Mouse (Mus musculus) liver, embryonic 15.5 days (tissue): ENCODE measurements around the gene Npsr1. TPM values are rescaled to one million over a fixed set of nuclear protein-coding genes. Genes with fewer than 3 reads are reported as not detected.

ENCODE experiments used
- ATAC-seq: fragments of 200-750 bp; cut with Nextera tagmentation; 2 replicates; pipeline ENCODE4 v1.8.0; 2017; ENCODE audit warnings: moderate number of reproducible peaks, mild to moderate bottlenecking, moderate library complexity; ENCODE audit not compliant: insufficient read depth
- H3K27ac ChIP-seq: fragments of 300-500 bp; sonication (generic); replicated peaks from 2 replicates; pipeline ENCODE4 v1.5.1; 2015; ENCODE audit warnings: mild to moderate bottlenecking, inconsistent platforms
- H3K27me3 ChIP-seq: fragments of 300-500 bp; sonication (generic); 2 replicates; pipeline ENCODE4 v1.6.1; 2015; ENCODE audit warnings: mild to moderate bottlenecking, inconsistent platforms
- H3K36me3 ChIP-seq: fragments of 300-500 bp; sonication (generic); replicated peaks from 2 replicates; pipeline ENCODE4 v1.6.1; 2015; ENCODE audit warnings: moderate library complexity, mild to moderate bottlenecking, inconsistent platforms
- H3K4me1 ChIP-seq: fragments of 300-500 bp; sonication (generic); replicated peaks from 2 replicates; pipeline ENCODE4 v1.6.1; 2015; ENCODE audit warnings: inconsistent platforms
- H3K4me2 ChIP-seq: fragments of 300-500 bp; sonication (generic); 2 replicates; pipeline ENCODE4 v1.6.1; 2015; ENCODE audit warnings: moderate library complexity, mild to moderate bottlenecking, inconsistent platforms
- H3K4me3 ChIP-seq: fragments of 300-500 bp; sonication (generic); replicated peaks from 2 replicates; pipeline ENCODE4 v1.5.1; 2015; ENCODE audit warnings: mild to moderate bottlenecking, inconsistent platforms
- H3K9ac ChIP-seq: fragments of 300-500 bp; sonication (generic); 2 replicates; pipeline ENCODE4 v1.6.1; 2015; ENCODE audit warnings: moderate library complexity, mild to moderate bottlenecking, inconsistent platforms
- H3K9me3 ChIP-seq: fragments of 300-500 bp; sonication (generic); replicated peaks from 2 replicates; pipeline ENCODE4 v1.6.1; 2016; ENCODE audit warnings: inconsistent platforms
- WGBS: fragments of 180-500 bp; shearing (Covaris S2); methylation state at CpG from one replicate; pipeline ENCODE4 v1.1.7; 2015; ENCODE audit warnings: mixed read lengths; ENCODE audit not compliant: insufficient replicate concordance; 5-methylcytosine and 5-hydroxymethylcytosine counted together
- polyA plus RNA-seq: library from polyadenylated mRNA; unstranded; fragments of >200 nt; fragmentation: Nextera tagmentation; extraction: Ambion mirVana; gene quantifications from 2 replicates; pipeline ENCODE4 v1.2.1, GENCODE M21; 2015

The Npsr1 gene
- polyA plus RNA-seq, 1 experiment from 2014 or later = not detected

- no peak overlapping the region for H3K9ac ChIP-seq
- no peak overlapping the region for H3K4me3 ChIP-seq
- H3K4me2 ChIP-seq = no peak overlapping the region
- WGBS = 17% methylated on average over 1 of the region's 1 CpGs
- H3K9me3 ChIP-seq = no peaks in the 10 kb centered on the region
- no peak for ATAC-seq
- no peaks in the 10 kb centered on the region for H3K27me3 ChIP-seq
- no peaks in the 10 kb centered on the region for H3K36me3 ChIP-seq
- H3K27ac ChIP-seq = no peak overlapping the region
- no peaks in the 10 kb centered on the region for H3K4me1 ChIP-seq
These were observed 62.6 kb downstream of the Npsr1 start for GRCm38 (mm10) chr9:24160409-24160808.

- Histone ChIP-seq H3K36me3 (no peaks in the 10 kb centered on the region), H3K4me2 (no peak overlapping the region), H3K9ac (no peak overlapping the region), H3K4me3 (no peak overlapping the region), H3K27ac (no peak overlapping the region), H3K9me3 (no peaks in the 10 kb centered on the region), H3K27me3 (no peaks in the 10 kb centered on the region), H3K4me1 (no peaks in the 10 kb centered on the region)
- 38% methylated on average over 1 of the region's 1 CpGs for WGBS
- no peak for ATAC-seq
These were observed 70.7 kb downstream of the Npsr1 start for GRCm38 (mm10) chr9:24168501-24168900.

GRCm38 (mm10) chr9:24170728-24171127 lies 72.9 kb downstream of the Npsr1 start:
- WGBS = 55% methylated on average over 1 of the region's 1 CpGs
- no peaks in the 10 kb centered on the region for H3K9me3 ChIP-seq
- ATAC-seq = no peak

DNA sequence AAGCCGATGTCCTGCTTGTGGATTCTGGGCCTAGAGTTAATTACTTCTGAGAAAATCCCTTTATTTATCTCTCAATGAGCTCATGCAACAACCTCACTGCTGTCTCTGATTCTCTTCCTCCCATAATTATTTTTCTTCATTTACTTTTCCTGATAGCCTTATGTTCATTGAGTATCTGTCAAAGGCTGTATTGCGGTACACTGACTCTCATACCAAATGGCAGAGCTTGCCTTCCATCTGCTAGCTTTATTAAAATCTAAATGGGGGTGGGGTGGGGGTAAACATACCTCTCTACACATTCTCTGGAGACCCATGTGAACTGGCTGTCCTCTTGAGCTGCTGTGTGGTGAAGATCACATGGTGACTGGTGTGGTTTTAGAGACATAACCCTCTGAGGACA lies 80.9 kb downstream of the Npsr1 start:
- Histone ChIP-seq H3K4me1 (no peaks in the 10 kb centered on the region), H3K9me3 (no peaks in the 10 kb centered on the region), H3K27ac (no peak overlapping the region), H3K36me3 (no peaks in the 10 kb centered on the region), H3K4me2 (no peak overlapping the region), H3K27me3 (no peaks in the 10 kb centered on the region), H3K4me3 (no peak overlapping the region), H3K9ac (no peak overlapping the region)
- WGBS = 68% methylated on average over 2 of the region's 2 CpGs
- ATAC-seq = no peak

More at GRCm38 (mm10) chr9:24170728-24171127, 72.9 kb downstream of the Npsr1 start:
- H3K9ac ChIP-seq = no peak overlapping the region
- H3K4me1 ChIP-seq = no peaks in the 10 kb centered on the region
- no peak overlapping the region for H3K4me2 ChIP-seq
- no peak overlapping the region for H3K27ac ChIP-seq
- no peaks in the 10 kb centered on the region for H3K36me3 ChIP-seq
- no peaks in the 10 kb centered on the region for H3K27me3 ChIP-seq
- H3K4me3 ChIP-seq = no peak overlapping the region

DNA sequence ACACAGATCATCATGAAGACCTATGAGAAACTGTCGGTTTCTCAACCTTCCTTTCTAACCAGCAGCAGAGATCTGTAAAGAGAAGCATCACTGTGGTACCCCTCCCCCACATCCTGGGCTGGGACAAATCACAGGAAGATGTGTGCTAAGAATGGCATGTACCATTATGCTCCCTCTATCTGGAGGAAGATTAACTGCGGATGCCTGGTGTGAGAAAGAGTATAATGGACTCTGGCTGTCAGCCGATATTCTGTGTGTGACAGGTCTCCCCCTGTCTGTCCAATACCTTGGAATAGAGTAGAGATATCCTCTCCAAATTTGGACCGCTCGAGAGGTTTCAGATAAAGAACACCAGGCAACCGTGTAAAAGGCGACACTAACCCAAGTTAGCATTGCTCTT lies 83.1 kb downstream of the Npsr1 start:
- Histone ChIP-seq H3K4me3 (no peak overlapping the region), H3K27me3 (no peaks in the 10 kb centered on the region), H3K9me3 (no peaks in the 10 kb centered on the region), H3K27ac (no peak overlapping the region), H3K9ac (no peak overlapping the region), H3K4me1 (no peaks in the 10 kb centered on the region), H3K4me2 (no peak overlapping the region), H3K36me3 (no peaks in the 10 kb centered on the region)
- ATAC-seq = no peak
- WGBS = 51% methylated on average over 7 of the region's 7 CpGs

DNA sequence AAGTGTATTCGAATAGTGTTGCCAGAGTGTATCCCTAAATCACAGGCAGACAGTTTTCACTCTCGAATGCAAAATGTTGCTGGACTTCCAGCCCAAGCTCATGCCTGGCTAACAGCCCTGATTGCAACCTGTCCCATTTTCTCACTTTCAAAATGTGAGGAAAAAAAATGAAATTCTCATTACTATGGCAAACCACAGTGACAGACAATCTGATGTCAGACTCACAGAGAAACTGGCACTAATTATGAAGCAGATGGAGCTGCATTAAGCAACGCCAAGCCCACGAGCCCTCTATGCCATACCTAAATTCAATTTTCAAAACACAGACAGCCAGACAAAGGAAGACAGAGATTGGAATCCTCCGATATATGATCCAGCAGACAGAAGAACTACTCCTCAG lies 88.5 kb downstream of the Npsr1 start:
- no peak overlapping the region for H3K4me2 ChIP-seq
- no peaks in the 10 kb centered on the region for H3K4me1 ChIP-seq
- no peaks in the 10 kb centered on the region for H3K9me3 ChIP-seq
- H3K9ac ChIP-seq = no peak overlapping the region
- 62% methylated on average over 5 of the region's 5 CpGs for WGBS
- no peak overlapping the region for H3K27ac ChIP-seq
- H3K4me3 ChIP-seq = no peak overlapping the region
- H3K27me3 ChIP-seq = no peaks in the 10 kb centered on the region
- no peak for ATAC-seq
- no peaks in the 10 kb centered on the region for H3K36me3 ChIP-seq

DNA sequence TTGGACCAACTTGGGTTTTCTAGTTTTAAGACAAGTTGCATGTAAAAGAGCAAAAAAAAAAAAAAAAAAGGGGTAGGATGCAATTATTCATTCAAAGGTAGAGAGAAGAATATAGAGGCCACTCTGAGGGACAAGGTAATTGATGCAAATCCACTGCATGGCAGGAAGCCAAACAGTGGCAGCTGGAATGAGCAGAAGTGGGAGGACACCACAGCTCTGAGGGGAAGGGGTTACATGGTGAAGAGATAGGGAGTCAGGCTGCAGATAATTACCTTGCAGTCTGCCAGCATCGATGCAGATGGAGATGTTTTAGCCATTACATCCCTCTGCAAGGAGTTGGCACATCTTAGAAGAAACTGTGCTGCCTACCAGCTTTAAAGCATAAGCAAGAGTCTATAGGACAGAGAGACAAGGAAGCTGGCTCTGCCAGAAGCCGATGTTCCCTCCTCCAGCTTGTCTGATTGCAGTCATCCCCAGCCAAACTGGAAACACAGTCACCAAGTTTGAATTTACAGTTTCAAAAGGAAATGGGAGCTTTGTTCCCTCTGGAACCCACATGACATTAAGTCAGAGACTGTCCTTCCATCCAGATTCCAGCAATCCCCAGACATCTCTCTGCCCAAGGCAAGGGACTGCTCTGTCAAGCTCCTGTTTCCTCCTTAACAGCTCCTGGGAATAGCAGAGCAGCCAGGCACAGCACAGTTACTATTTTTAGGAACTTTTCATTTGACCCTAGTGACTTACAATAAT lies 91.9 kb downstream of the Npsr1 start:
- Histone ChIP-seq H3K9me3 (no peaks in the 10 kb centered on the region), H3K27me3 (no peaks in the 10 kb centered on the region), H3K4me2 (no peak overlapping the region), H3K27ac (no peak overlapping the region), H3K4me1 (no peaks in the 10 kb centered on the region), H3K9ac (no peak overlapping the region), H3K4me3 (no peak overlapping the region), H3K36me3 (no peaks in the 10 kb centered on the region)
- no peak for ATAC-seq
- 41% methylated on average over 2 of the region's 2 CpGs for WGBS

DNA sequence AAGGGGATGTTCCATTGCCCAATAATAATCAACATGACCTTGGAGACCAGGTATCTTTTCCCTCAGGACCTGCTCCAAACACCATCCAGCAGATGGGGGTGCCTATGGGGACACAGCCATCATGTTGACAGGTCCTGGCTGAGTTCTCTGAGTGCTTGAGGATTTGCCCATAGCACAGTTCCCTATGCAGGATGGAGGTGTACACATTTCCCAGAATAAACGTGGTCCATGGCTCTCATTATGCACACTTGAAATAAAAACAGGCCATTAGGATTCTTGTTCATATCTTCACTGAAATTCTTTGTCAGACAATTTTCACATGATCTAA lies 92.4 kb downstream of the Npsr1 start:
- no peaks in the 10 kb centered on the region for H3K9me3 ChIP-seq
- 25% methylated on average over 1 of the region's 1 CpGs for WGBS
- no peak overlapping the region for H3K9ac ChIP-seq
- no peaks in the 10 kb centered on the region for H3K27me3 ChIP-seq
- no peak overlapping the region for H3K27ac ChIP-seq
- no peaks in the 10 kb centered on the region for H3K4me1 ChIP-seq
- H3K36me3 ChIP-seq = no peaks in the 10 kb centered on the region
- no peak overlapping the region for H3K4me2 ChIP-seq
- no peak for ATAC-seq
- no peak overlapping the region for H3K4me3 ChIP-seq

DNA sequence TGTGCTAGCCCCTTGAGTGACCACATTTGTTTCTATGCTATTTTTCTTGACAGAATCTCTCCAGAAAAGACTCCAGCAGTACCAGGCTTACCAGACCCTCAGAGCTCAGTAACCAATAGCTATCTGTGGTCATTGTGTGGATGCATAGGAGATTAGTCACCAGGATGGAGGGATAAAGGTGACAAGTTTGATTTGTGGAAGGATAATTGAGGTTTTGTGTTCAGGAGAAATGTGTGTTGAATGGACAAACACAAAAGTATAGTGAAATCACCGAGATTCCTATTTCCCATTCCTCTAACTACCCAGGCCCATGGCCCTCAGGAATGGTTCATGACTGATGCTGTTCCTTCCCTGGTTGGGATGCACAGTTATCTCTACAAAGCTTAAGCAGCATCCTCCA lies 100.5 kb downstream of the Npsr1 start:
- Histone ChIP-seq H3K9ac (no peak overlapping the region), H3K4me2 (no peak overlapping the region), H3K27ac (no peak overlapping the region), H3K4me3 (no peak overlapping the region), H3K9me3 (no peaks in the 10 kb centered on the region), H3K27me3 (no peaks in the 10 kb centered on the region), H3K4me1 (no peaks in the 10 kb centered on the region), H3K36me3 (no peaks in the 10 kb centered on the region)
- ATAC-seq = no peak
- WGBS = 47% methylated on average over 1 of the region's 1 CpGs

GRCm38 (mm10) chr9:24211636-24212035 lies 113.8 kb downstream of the Npsr1 start:
- WGBS = 77% methylated on average over 1 of the region's 1 CpGs
- Histone ChIP-seq H3K4me1 (no peaks in the 10 kb centered on the region), H3K36me3 (no peaks in the 10 kb centered on the region), H3K4me3 (no peak overlapping the region), H3K27me3 (no peaks in the 10 kb centered on the region), H3K27ac (no peak overlapping the region), H3K4me2 (no peak overlapping the region), H3K9me3 (no peaks in the 10 kb centered on the region), H3K9ac (no peak overlapping the region)
- ATAC-seq = no peak

- H3K36me3 ChIP-seq = no peaks in the 10 kb centered on the region
- H3K27ac ChIP-seq = no peak overlapping the region
- ATAC-seq = no peak
- H3K27me3 ChIP-seq = no peaks in the 10 kb centered on the region
- 25% methylated on average over 1 of the region's 1 CpGs for WGBS
- H3K4me3 ChIP-seq = no peak overlapping the region
- H3K4me1 ChIP-seq = no peaks in the 10 kb centered on the region
- no peak overlapping the region for H3K4me2 ChIP-seq
- no peaks in the 10 kb centered on the region for H3K9me3 ChIP-seq
- no peak overlapping the region for H3K9ac ChIP-seq
These were observed 119.9 kb downstream of the Npsr1 start for GRCm38 (mm10) chr9:24217721-24218120.

DNA sequence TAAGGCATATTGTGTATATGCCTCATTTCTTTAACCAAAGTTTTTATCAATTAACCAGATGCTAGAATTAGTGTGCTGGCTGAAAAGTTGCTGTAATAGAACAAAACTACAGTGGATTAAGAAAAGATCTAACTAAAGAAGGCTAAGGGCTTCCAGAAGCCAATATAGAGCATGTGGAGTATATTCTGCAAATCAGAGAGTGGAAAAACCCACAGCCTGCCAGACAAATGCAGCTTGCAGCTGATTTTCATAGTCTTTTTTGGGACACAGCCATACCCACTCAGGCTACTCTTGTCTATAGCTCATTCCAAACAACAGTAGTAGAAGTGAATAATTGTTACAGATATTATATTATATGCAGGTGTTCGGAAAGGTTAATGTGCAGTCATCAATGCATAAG lies 138.7 kb downstream of the Npsr1 start:
- H3K9ac ChIP-seq = no peak overlapping the region
- H3K4me3 ChIP-seq = no peak overlapping the region
- H3K27me3 ChIP-seq = no peaks in the 10 kb centered on the region
- H3K4me2 ChIP-seq = no peak overlapping the region
- H3K4me1 ChIP-seq = no peaks in the 10 kb centered on the region
- H3K27ac ChIP-seq = no peak overlapping the region
- no peaks in the 10 kb centered on the region for H3K36me3 ChIP-seq
- no peaks in the 10 kb centered on the region for H3K9me3 ChIP-seq
- WGBS = 50% methylated on average over 1 of the region's 1 CpGs
- ATAC-seq = no peak
